Mouse (Mus musculus): ENCODE measurements around the gene Idh1. TPM values are rescaled to one million over a fixed set of nuclear protein-coding genes. Genes with fewer than 3 reads are reported as not detected.

Idh1 gene
- polyA plus RNA-seq, 1 experiment from 2014 or later, result 302 TPM

DNA sequence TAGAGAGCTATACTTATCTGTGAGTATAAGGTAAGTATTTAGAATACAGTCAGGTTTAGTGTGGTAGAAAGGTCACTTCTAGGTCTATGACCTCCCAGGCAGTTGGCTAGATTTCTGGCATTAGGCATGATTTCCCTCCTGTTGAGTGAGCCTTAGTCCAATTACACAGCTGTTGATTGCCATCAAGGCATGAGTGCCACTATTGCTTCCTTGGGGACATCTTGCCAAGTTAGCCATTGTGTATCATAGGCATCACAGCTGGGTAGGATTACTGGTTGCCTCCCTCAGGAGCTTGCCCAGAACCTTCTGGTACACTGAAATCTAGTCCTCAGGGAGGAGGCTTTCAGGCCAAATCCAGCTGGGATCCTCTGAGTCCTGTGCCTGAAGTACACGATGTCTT, 53.5 kb downstream of the Idh1 start:
- Histone ChIP-seq H3K9me3 (ENCODE audit: control insufficient read depth, low read length) (no peaks in the 10 kb centered on the region), H3K27me3 (replicated peaks; ENCODE audit: control insufficient read depth, insufficient read depth, low read length) (no peaks in the 10 kb centered on the region), H3K4me2 (ENCODE audit: low read depth, low read length) (no peak overlapping the region), H3K9ac (ENCODE audit: low read depth, low read length) (no peak overlapping the region), H3K4me3 (ENCODE audit: low read length) (no peak overlapping the region), H3K36me3 (ENCODE audit: control insufficient read depth, insufficient read depth, low read length) (no peaks in the 10 kb centered on the region), H3K4me1 (ENCODE audit: control insufficient read depth, insufficient read depth, low read length) (0 out of 2 replicates have a peak, but pooled peaks cover 2% of the 10 kb centered on the region), H3K27ac (ENCODE audit: low read length) (no peak overlapping the region)
- ATAC-seq, result no peak
- WGBS, result 82% methylated on average over 1 of the region's 1 CpGs

- Histone ChIP-seq H3K9me3 (ENCODE audit: control insufficient read depth, low read length) (no peaks in the 10 kb centered on the region), H3K4me3 (ENCODE audit: low read length) (no peak overlapping the region), H3K27ac (ENCODE audit: low read length) (no peak overlapping the region), H3K27me3 (replicated peaks; ENCODE audit: control insufficient read depth, insufficient read depth, low read length) (no peaks in the 10 kb centered on the region), H3K4me1 (ENCODE audit: control insufficient read depth, insufficient read depth, low read length) (no peaks in the 10 kb centered on the region), H3K4me2 (ENCODE audit: low read depth, low read length) (no peak overlapping the region), H3K36me3 (ENCODE audit: control insufficient read depth, insufficient read depth, low read length) (no peaks in the 10 kb centered on the region), H3K9ac (ENCODE audit: low read depth, low read length) (no peak overlapping the region)
- ATAC-seq, result no peak
- WGBS, result 95% methylated on average over 1 of the region's 1 CpGs
Observed at GRCm38 (mm10) chr1:65131671-65132070, 54.6 kb downstream of the Idh1 start.

DNA sequence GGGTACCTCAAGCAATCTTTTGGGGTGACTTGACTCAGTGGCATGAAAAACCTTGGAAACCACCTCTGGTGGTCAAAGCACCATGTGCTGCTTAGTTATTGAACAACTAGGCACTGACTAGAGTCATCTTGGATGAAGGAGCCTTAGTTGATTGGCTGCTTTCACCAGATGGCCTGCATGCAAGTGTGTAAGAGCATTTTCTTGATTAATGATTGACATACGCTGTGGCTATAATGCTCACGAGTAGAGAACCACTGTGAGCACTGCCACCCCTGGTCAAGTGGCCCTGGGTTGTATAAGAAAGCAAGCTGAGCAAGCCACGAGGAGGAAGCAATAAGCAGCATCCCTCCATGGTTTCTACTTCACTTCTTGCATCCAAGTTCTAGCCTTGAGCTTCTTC, 56.1 kb downstream of the Idh1 start:
- Histone ChIP-seq H3K9me3 (ENCODE audit: control insufficient read depth, low read length) (no peaks in the 10 kb centered on the region), H3K36me3 (ENCODE audit: control insufficient read depth, insufficient read depth, low read length) (no peaks in the 10 kb centered on the region), H3K9ac (ENCODE audit: low read depth, low read length) (no peak overlapping the region), H3K4me2 (ENCODE audit: low read depth, low read length) (no peak overlapping the region), H3K4me3 (ENCODE audit: low read length) (no peak overlapping the region), H3K27ac (ENCODE audit: low read length) (0 out of 2 replicates have a peak overlapping the region, but pooled peaks have one; percentile 11), H3K4me1 (ENCODE audit: control insufficient read depth, insufficient read depth, low read length) (no peaks in the 10 kb centered on the region), H3K27me3 (replicated peaks; ENCODE audit: control insufficient read depth, insufficient read depth, low read length) (no peaks in the 10 kb centered on the region)
- ATAC-seq, result peak; percentile 92
- WGBS, result 65% methylated on average over 3 of the region's 3 CpGs

DNA sequence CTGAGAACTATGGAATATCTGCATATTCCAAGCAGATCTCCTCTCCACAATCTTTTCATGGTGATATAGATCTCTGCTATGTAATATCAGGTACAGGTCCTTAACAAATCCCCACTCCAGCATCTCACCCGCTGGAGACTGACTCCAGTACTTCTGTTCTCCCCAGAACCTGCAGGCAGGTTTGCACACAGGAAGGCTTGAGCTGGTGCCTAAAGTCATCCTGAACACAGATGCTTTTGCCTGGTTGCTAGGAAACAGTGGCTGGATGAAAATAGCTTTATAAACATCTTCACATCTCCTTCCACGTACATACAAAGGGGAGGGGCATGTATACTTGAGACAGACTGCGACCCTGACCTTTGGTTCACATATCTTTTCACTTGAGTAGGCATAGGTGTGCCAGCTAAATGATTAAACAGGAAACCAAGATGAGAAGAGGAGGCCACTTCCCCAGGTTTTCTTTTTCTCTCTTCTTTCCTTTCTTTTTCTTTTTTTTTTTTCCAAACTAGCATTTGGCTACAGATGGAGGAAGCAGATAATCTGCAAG, 56.6 kb downstream of the Idh1 start:
- Histone ChIP-seq H3K9ac (ENCODE audit: low read depth, low read length) (no peak overlapping the region), H3K4me1 (ENCODE audit: control insufficient read depth, insufficient read depth, low read length) (no peaks in the 10 kb centered on the region), H3K4me2 (ENCODE audit: low read depth, low read length) (no peak overlapping the region), H3K4me3 (ENCODE audit: low read length) (no peak overlapping the region), H3K9me3 (ENCODE audit: control insufficient read depth, low read length) (no peaks in the 10 kb centered on the region), H3K27ac (ENCODE audit: low read length) (0 out of 2 replicates have a peak overlapping the region, but pooled peaks have one; percentile 11), H3K36me3 (ENCODE audit: control insufficient read depth, insufficient read depth, low read length) (no peaks in the 10 kb centered on the region), H3K27me3 (replicated peaks; ENCODE audit: control insufficient read depth, insufficient read depth, low read length) (no peaks in the 10 kb centered on the region)
- WGBS, result 50% methylated on average over 3 of the region's 3 CpGs
- peak; percentile 90 for ATAC-seq

DNA sequence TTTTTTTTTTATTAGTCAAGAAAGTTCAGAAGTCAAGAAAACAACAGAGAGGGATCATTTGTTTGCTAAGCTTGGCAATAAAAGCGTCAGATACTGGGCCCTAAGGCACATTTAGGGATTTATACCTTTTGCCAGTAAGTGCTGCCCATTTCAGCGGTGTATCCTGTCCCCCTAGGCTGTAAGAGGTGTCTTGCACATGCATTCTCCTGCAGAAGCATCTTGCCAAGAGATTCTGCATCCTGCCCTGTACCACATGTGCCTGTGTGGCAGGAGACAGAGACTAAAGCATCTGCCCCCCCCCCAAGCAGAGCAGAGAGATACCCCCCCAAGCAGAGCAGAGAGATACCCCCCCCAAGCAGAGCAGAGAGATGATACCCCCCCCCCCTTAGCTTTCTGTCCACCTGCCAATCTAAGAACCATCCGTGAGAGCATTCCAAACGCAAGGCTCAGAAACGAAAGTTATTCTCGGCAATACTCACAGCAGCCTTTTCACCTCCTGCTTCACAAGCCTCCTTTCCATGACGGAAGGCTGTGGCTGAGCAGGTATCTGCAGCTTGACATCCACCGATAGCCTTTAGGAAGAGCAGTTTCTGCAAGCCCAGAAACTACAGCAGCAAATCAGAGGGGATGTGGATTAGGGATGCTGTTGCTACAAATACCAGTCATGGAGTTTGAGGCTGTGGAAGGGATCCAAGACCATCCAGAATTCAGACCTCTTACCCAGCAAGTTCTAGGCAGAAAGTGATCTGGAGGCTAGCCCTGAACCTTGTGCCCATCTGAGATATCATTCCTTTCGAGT, 63.5 kb downstream of the Idh1 start, which contains the start of gene D630023F18Rik:
D630023F18Rik (minus strand) TSS at position 641 of the 799 bp plus-strand sequence.
- WGBS, result 20% methylated on average over 9 of the region's 9 CpGs
- peak within 1 kb of the TSS; percentile 30; the same call in 1 of the 2 replicates for H3K4me3 ChIP-seq (ENCODE audit: low read length)
- 0 out of 2 replicates have a peak within 1 kb of the TSS, but pooled peaks have one; percentile 33 for H3K9ac ChIP-seq (ENCODE audit: low read depth, low read length)
- no peaks in the 10 kb centered on the region for H3K36me3 ChIP-seq (ENCODE audit: control insufficient read depth, insufficient read depth, low read length)
- no peaks in the 10 kb centered on the region for H3K9me3 ChIP-seq (ENCODE audit: control insufficient read depth, low read length)
- H3K27me3 ChIP-seq (replicated peaks; ENCODE audit: control insufficient read depth, insufficient read depth, low read length), result no peaks in the 10 kb centered on the region
- peak within 1 kb of the TSS; percentile 48; the same call in 1 of the 2 replicates for H3K4me2 ChIP-seq (ENCODE audit: low read depth, low read length)
- no peak within 1 kb of the TSS for H3K27ac ChIP-seq (ENCODE audit: low read length)
- H3K4me1 ChIP-seq (ENCODE audit: control insufficient read depth, insufficient read depth, low read length), result 0 out of 2 replicates have a peak, but pooled peaks cover 3% of the 10 kb centered on the region
- ATAC-seq, result no peak

GRCm38 (mm10) chr1:65119438-65119837, 66.9 kb downstream of the Idh1 start, which contains the start of gene Gm28845:
Gm28845 (minus strand) TSS chr1:65119558.
- H3K27me3 ChIP-seq (replicated peaks; ENCODE audit: control insufficient read depth, insufficient read depth, low read length), result no peaks in the 10 kb centered on the region
- no peaks in the 10 kb centered on the region for H3K9me3 ChIP-seq (ENCODE audit: control insufficient read depth, low read length)
- H3K4me1 ChIP-seq (ENCODE audit: control insufficient read depth, insufficient read depth, low read length), result 0 out of 2 replicates have a peak, but pooled peaks cover 3% of the 10 kb centered on the region
- 89% methylated on average over 1 of the region's 1 CpGs for WGBS
- ATAC-seq, result no peak
- no peak within 1 kb of the TSS for H3K4me2 ChIP-seq (ENCODE audit: low read depth, low read length)
- peak within 1 kb of the TSS; percentile 83 for H3K27ac ChIP-seq (ENCODE audit: low read length)
- H3K36me3 ChIP-seq (ENCODE audit: control insufficient read depth, insufficient read depth, low read length), result no peaks in the 10 kb centered on the region
- H3K9ac ChIP-seq (ENCODE audit: low read depth, low read length), result no peak within 1 kb of the TSS
- no peak within 1 kb of the TSS for H3K4me3 ChIP-seq (ENCODE audit: low read length)

DNA sequence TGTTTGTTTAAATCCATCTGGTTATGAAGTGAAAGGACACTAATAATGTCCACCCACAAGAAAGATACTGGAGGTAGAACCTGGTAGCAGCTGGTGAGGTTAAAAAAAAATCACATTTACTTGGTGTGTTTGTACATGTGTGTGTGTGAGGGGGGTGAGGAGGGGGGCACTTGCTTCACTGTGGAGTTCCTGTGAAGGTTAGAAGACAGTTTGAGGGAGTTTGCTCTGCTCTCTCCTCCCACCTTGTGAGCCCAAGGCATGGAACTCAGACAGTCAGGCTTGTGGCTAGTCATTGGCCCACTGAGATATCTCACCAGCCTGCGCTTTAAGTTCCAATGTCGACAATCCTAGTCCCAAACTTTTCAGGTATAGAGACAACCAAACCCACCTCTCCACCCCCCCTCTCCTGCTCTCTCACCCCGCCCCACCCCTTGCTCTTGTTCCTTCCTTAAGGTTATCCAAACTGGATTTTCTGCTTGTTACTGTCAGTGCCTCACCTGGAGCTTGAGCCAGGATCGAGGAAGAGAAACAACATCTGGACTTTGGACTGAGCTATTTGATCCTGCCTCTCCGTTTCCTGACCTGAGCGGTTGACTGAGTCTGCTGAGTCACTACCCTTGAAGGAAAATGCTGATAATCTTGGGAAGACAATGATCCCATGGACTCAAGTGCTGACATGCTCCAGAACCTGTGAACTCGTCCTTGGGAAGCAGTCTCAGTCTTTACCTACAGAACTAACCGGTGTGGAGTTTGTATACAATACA, 68.0 kb downstream of the Idh1 start:
- Histone ChIP-seq H3K36me3 (ENCODE audit: control insufficient read depth, insufficient read depth, low read length) (no peaks in the 10 kb centered on the region), H3K4me1 (ENCODE audit: control insufficient read depth, insufficient read depth, low read length) (0 out of 2 replicates have a peak, but pooled peaks cover 3% of the 10 kb centered on the region), H3K9me3 (ENCODE audit: control insufficient read depth, low read length) (no peaks in the 10 kb centered on the region), H3K4me2 (ENCODE audit: low read depth, low read length) (no peak overlapping the region), H3K27ac (ENCODE audit: low read length) (peak overlapping the region; percentile 83), H3K27me3 (replicated peaks; ENCODE audit: control insufficient read depth, insufficient read depth, low read length) (no peaks in the 10 kb centered on the region), H3K4me3 (ENCODE audit: low read length) (no peak overlapping the region), H3K9ac (ENCODE audit: low read depth, low read length) (no peak overlapping the region)
- peak; percentile 97 for ATAC-seq
- WGBS, result 42% methylated on average over 8 of the region's 8 CpGs

- Histone ChIP-seq H3K9ac (ENCODE audit: low read depth, low read length) (no peak overlapping the region), H3K4me1 (ENCODE audit: control insufficient read depth, insufficient read depth, low read length) (0 out of 2 replicates have a peak, but pooled peaks cover 3% of the 10 kb centered on the region), H3K27me3 (replicated peaks; ENCODE audit: control insufficient read depth, insufficient read depth, low read length) (no peaks in the 10 kb centered on the region), H3K4me2 (ENCODE audit: low read depth, low read length) (no peak overlapping the region), H3K36me3 (ENCODE audit: control insufficient read depth, insufficient read depth, low read length) (no peaks in the 10 kb centered on the region), H3K9me3 (ENCODE audit: control insufficient read depth, low read length) (no peaks in the 10 kb centered on the region), H3K27ac (ENCODE audit: low read length) (no peak overlapping the region; the same call in 1 of the 2 replicates), H3K4me3 (ENCODE audit: low read length) (no peak overlapping the region)
- WGBS, result 85% methylated on average over 5 of the region's 5 CpGs
- 0 out of 2 replicates have a peak, but pooled peaks have one; percentile 34 for ATAC-seq
Observed at GRCm38 (mm10) chr1:65113536-65114172, 72.6 kb downstream of the Idh1 start.
